Mouse (Mus musculus): ENCODE results near the gene Mmab. TPM values are rescaled to one million over a fixed set of nuclear protein-coding genes. Genes with fewer than 3 reads are reported as not detected.

Mmab gene
- total and polyA plus RNA-seq, 3 experiments: 10.6 to 23.1 (median 14.5) TPM

GRCm38 (mm10) chr5:114423961-114424360, 19.9 kb downstream of the Mmab start:
- no peak for ATAC-seq (ENCODE audit: extremely low read depth, insufficient number of reproducible peaks, low FRiP score, poor library complexity, severe bottlenecking)
- no peak for DNase-seq (ENCODE audit: low spot score)
- no peaks in the 10 kb centered on the region for H3K9me3 ChIP-seq (replicated peaks)
- peaks cover 40% of the 10 kb centered on the region for H3K36me3 ChIP-seq (replicated peaks)
- H3K27me3 ChIP-seq (ENCODE audit: insufficient read depth, low read length): peaks cover 21% of the 10 kb centered on the region; the same call in 1 of the 2 replicates
- TF ChIP-seq TAL1 (conservative IDR thresholded peaks at IDR 0.05; ENCODE audit: low read depth, low read length) (no peak), GATA1 (IDR thresholded peaks at IDR 0.05; ENCODE audit: borderline replicate concordance, low read length) (no peak), GATA2 (IDR thresholded peaks at IDR 0.05; ENCODE audit: borderline replicate concordance, low read depth, low read length) (no peak), CTCF (IDR thresholded peaks at IDR 0.05; ENCODE audit: low read depth, low read length) (no peak), POLR2AphosphoS5 (IDR thresholded peaks at IDR 0.05; ENCODE audit: insufficient replicate concordance, low read depth, low read length) (no peak)
- no peak overlapping the region for H3K4me3 ChIP-seq (ENCODE audit: low read depth, low read length)
- H3K4me1 ChIP-seq (ENCODE audit: insufficient read depth, low read depth, low read length): no peaks in the 10 kb centered on the region

GRCm38 (mm10) chr5:114422591-114422990, 21.3 kb downstream of the Mmab start:
- ATAC-seq (ENCODE audit: extremely low read depth, insufficient number of reproducible peaks, low FRiP score, poor library complexity, severe bottlenecking) (no peak), DNase-seq (ENCODE audit: low spot score) (no peak)
- Histone ChIP-seq H3K36me3 (replicated peaks) (peaks cover 54% of the 10 kb centered on the region), H3K4me3 (ENCODE audit: low read depth, low read length) (no peak overlapping the region), H3K27me3 (ENCODE audit: insufficient read depth, low read length) (peaks cover 18% of the 10 kb centered on the region; the same call in 1 of the 2 replicates), H3K9me3 (replicated peaks) (no peaks in the 10 kb centered on the region), H3K4me1 (ENCODE audit: insufficient read depth, low read depth, low read length) (no peaks in the 10 kb centered on the region)
- TF ChIP-seq CTCF (IDR thresholded peaks at IDR 0.05; ENCODE audit: low read depth, low read length) (no peak), GATA2 (IDR thresholded peaks at IDR 0.05; ENCODE audit: borderline replicate concordance, low read depth, low read length) (no peak), POLR2AphosphoS5 (IDR thresholded peaks at IDR 0.05; ENCODE audit: insufficient replicate concordance, low read depth, low read length) (no peak), GATA1 (IDR thresholded peaks at IDR 0.05; ENCODE audit: borderline replicate concordance, low read length) (no peak), TAL1 (conservative IDR thresholded peaks at IDR 0.05; ENCODE audit: low read depth, low read length) (no peak)

- no peak for TF ChIP-seq GATA2 (IDR thresholded peaks at IDR 0.05; ENCODE audit: borderline replicate concordance, low read depth, low read length)
- TF ChIP-seq GATA1 (IDR thresholded peaks at IDR 0.05; ENCODE audit: borderline replicate concordance, low read length): no peak
- TF ChIP-seq TAL1 (conservative IDR thresholded peaks at IDR 0.05; ENCODE audit: low read depth, low read length): no peak
- TF ChIP-seq CTCF (IDR thresholded peaks at IDR 0.05; ENCODE audit: low read depth, low read length): no peak
- TF ChIP-seq POLR2AphosphoS5 (IDR thresholded peaks at IDR 0.05; ENCODE audit: insufficient replicate concordance, low read depth, low read length): no peak
- peaks cover 16% of the 10 kb centered on the region; the same call in 1 of the 2 replicates for H3K27me3 ChIP-seq (ENCODE audit: insufficient read depth, low read length)
- DNase-seq (ENCODE audit: low spot score): no peak
- no peaks in the 10 kb centered on the region for H3K9me3 ChIP-seq (replicated peaks)
- H3K36me3 ChIP-seq (replicated peaks): peaks cover 62% of the 10 kb centered on the region
- no peak for ATAC-seq (ENCODE audit: extremely low read depth, insufficient number of reproducible peaks, low FRiP score, poor library complexity, severe bottlenecking)
- no peaks in the 10 kb centered on the region for H3K4me1 ChIP-seq (ENCODE audit: insufficient read depth, low read depth, low read length)
- H3K4me3 ChIP-seq (ENCODE audit: low read depth, low read length): no peak overlapping the region
These were observed 22.1 kb downstream of the Mmab start for GRCm38 (mm10) chr5:114421561-114422298.

DNA sequence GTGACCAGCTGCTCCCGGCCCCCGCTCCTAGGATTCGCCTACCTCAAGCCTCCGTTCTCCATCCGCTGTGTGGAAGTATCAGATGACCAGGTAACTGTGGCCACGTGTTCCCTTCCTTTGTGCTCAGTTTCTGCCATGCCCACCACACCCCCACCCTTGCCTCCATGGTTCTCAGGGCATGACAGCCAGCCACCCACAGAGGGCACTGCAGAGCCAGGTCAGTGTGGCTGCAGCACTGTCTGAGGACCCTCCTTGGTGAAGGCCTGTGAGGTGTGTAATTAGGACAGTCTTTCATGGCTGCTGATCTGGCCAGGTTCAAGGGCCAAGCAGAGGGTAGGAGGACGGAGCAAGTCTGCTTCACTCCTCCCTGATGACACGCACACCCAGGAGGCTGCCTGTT, 25.3 kb downstream of the Mmab start:
- Histone ChIP-seq H3K4me1 (ENCODE audit: insufficient read depth, low read depth, low read length) (no peaks in the 10 kb centered on the region), H3K4me3 (ENCODE audit: low read depth, low read length) (no peak overlapping the region), H3K9me3 (replicated peaks) (no peaks in the 10 kb centered on the region), H3K27me3 (ENCODE audit: insufficient read depth, low read length) (peaks cover 2% of the 10 kb centered on the region; the same call in 1 of the 2 replicates), H3K36me3 (replicated peaks) (peaks cover 94% of the 10 kb centered on the region)
- ATAC-seq (ENCODE audit: extremely low read depth, insufficient number of reproducible peaks, low FRiP score, poor library complexity, severe bottlenecking) (no peak), DNase-seq (ENCODE audit: low spot score) (no peak)
- TF ChIP-seq TAL1 (conservative IDR thresholded peaks at IDR 0.05; ENCODE audit: low read depth, low read length) (no peak), CTCF (IDR thresholded peaks at IDR 0.05; ENCODE audit: low read depth, low read length) (no peak), POLR2AphosphoS5 (IDR thresholded peaks at IDR 0.05; ENCODE audit: insufficient replicate concordance, low read depth, low read length) (no peak), GATA2 (IDR thresholded peaks at IDR 0.05; ENCODE audit: borderline replicate concordance, low read depth, low read length) (no peak), GATA1 (IDR thresholded peaks at IDR 0.05; ENCODE audit: borderline replicate concordance, low read length) (no peak)

DNA sequence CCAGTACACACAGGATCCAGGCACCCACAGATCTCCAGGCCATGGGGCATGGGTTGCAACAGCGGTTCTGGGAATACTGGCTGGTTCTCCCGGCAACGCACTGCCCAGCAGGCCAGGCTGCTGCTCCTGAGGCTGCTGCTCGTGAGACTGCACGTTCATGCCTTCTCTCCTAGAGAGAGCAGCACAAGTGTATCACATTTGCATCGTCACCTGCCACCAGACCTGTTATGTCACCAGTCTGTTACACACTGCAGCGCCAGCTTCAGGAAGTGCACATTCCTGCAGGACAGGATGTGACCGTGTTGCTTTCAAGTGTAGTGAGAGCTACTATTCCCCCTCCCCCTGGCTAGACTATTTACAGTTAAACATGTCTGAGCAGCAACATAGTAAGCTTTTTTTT, 27.0 kb downstream of the Mmab start:
- H3K4me3 ChIP-seq (ENCODE audit: low read depth, low read length): no peak overlapping the region
- DNase-seq (ENCODE audit: low spot score) (no peak), ATAC-seq (ENCODE audit: extremely low read depth, insufficient number of reproducible peaks, low FRiP score, poor library complexity, severe bottlenecking) (no peak)
- H3K27me3 ChIP-seq (ENCODE audit: insufficient read depth, low read length): no peaks in the 10 kb centered on the region; the same call in 1 of the 2 replicates
- no peaks in the 10 kb centered on the region for H3K4me1 ChIP-seq (ENCODE audit: insufficient read depth, low read depth, low read length)
- TF ChIP-seq GATA2 (IDR thresholded peaks at IDR 0.05; ENCODE audit: borderline replicate concordance, low read depth, low read length): no peak
- no peak for TF ChIP-seq GATA1 (IDR thresholded peaks at IDR 0.05; ENCODE audit: borderline replicate concordance, low read length)
- TF ChIP-seq POLR2AphosphoS5 (IDR thresholded peaks at IDR 0.05; ENCODE audit: insufficient replicate concordance, low read depth, low read length): no peak
- no peak for TF ChIP-seq TAL1 (conservative IDR thresholded peaks at IDR 0.05; ENCODE audit: low read depth, low read length)
- no peak for TF ChIP-seq CTCF (IDR thresholded peaks at IDR 0.05; ENCODE audit: low read depth, low read length)
- H3K36me3 ChIP-seq (replicated peaks): peaks cover 99% of the 10 kb centered on the region
- no peaks in the 10 kb centered on the region for H3K9me3 ChIP-seq (replicated peaks)

- H3K4me1 ChIP-seq (ENCODE audit: insufficient read depth, low read depth, low read length): no peaks in the 10 kb centered on the region
- no peaks in the 10 kb centered on the region for H3K9me3 ChIP-seq (replicated peaks)
- peaks cover 99% of the 10 kb centered on the region for H3K36me3 ChIP-seq (replicated peaks)
- no peak for ATAC-seq (ENCODE audit: extremely low read depth, insufficient number of reproducible peaks, low FRiP score, poor library complexity, severe bottlenecking)
- TF ChIP-seq POLR2AphosphoS5 (IDR thresholded peaks at IDR 0.05; ENCODE audit: insufficient replicate concordance, low read depth, low read length) (no peak), GATA1 (IDR thresholded peaks at IDR 0.05; ENCODE audit: borderline replicate concordance, low read length) (no peak), GATA2 (IDR thresholded peaks at IDR 0.05; ENCODE audit: borderline replicate concordance, low read depth, low read length) (no peak), TAL1 (conservative IDR thresholded peaks at IDR 0.05; ENCODE audit: low read depth, low read length) (no peak), CTCF (IDR thresholded peaks at IDR 0.05; ENCODE audit: low read depth, low read length) (no peak)
- no peak overlapping the region for H3K4me3 ChIP-seq (ENCODE audit: low read depth, low read length)
- no peaks in the 10 kb centered on the region; the same call in 1 of the 2 replicates for H3K27me3 ChIP-seq (ENCODE audit: insufficient read depth, low read length)
- no peak for DNase-seq (ENCODE audit: low spot score)
These were observed 28.3 kb downstream of the Mmab start for GRCm38 (mm10) chr5:114415606-114416005.

All from G1E (cell line).